Mouse (Mus musculus) forebrain, embryonic 12.5 days (tissue): ENCODE data around the gene Fstl4. TPM values are rescaled to one million over a fixed set of nuclear protein-coding genes. Genes with fewer than 3 reads are reported as not detected.

Experiments used
- ATAC-seq: fragments of 200-750 bp; cut with Nextera tagmentation; 2 replicates; pipeline ENCODE4 v1.8.0; 2017; ENCODE audit warnings: moderate TSS enrichment; ENCODE audit not compliant: low FRiP score
- H3K27ac ChIP-seq: fragments of 300-500 bp; sonication (generic); 2 replicates; pipeline ENCODE4 v1.5.1; 2016; ENCODE audit warnings: mild to moderate bottlenecking
- H3K27me3 ChIP-seq: fragments of 300-500 bp; sonication (generic); 2 replicates; pipeline ENCODE4 v1.6.1; 2016; ENCODE audit warnings: mild to moderate bottlenecking
- H3K36me3 ChIP-seq: fragments of 300-500 bp; sonication (generic); replicated peaks from 2 replicates; pipeline ENCODE4 v1.6.1; 2016; ENCODE audit warnings: mild to moderate bottlenecking
- H3K4me1 ChIP-seq: fragments of 300-500 bp; sonication (generic); 2 replicates; pipeline ENCODE4 v1.6.1; 2016
- H3K4me2 ChIP-seq: fragments of 300-500 bp; sonication (generic); 2 replicates; pipeline ENCODE4 v1.6.1; 2016; ENCODE audit warnings: mild to moderate bottlenecking, moderate library complexity
- H3K4me3 ChIP-seq: fragments of 300-500 bp; sonication (generic); replicated peaks from 2 replicates; pipeline ENCODE4 v1.5.1; 2016; ENCODE audit warnings: mild to moderate bottlenecking
- H3K9ac ChIP-seq: fragments of 300-500 bp; sonication (generic); 2 replicates; pipeline ENCODE4 v1.6.1; 2016; ENCODE audit warnings: mild to moderate bottlenecking
- H3K9me3 ChIP-seq: fragments of 300-500 bp; sonication (generic); 2 replicates; pipeline ENCODE4 v1.6.1; 2016
- WGBS: fragments of 180-500 bp; shearing (Covaris S2); methylation state at CpG from one replicate; pipeline ENCODE4 v1.1.7; 2016; 5-methylcytosine and 5-hydroxymethylcytosine counted together
- polyA plus RNA-seq: library from polyadenylated mRNA; unstranded; fragments of >200 nt; fragmentation: Nextera tagmentation; extraction: Ambion mirVana; gene quantifications from 2 replicates; pipeline ENCODE4 v1.2.1, GENCODE M21; 2016

Fstl4 gene
- polyA plus RNA-seq, 1 experiment from 2014 or later: 1.0 TPM

- Histone ChIP-seq H3K9me3 (no peaks in the 10 kb centered on the region), H3K4me1 (0 out of 2 replicates have a peak, but pooled peaks cover 7% of the 10 kb centered on the region), H3K36me3 (no peaks in the 10 kb centered on the region), H3K4me2 (no peak overlapping the region), H3K27me3 (peaks cover 5% of the 10 kb centered on the region; the same call in 1 of the 2 replicates), H3K9ac (no peak overlapping the region), H3K27ac (no peak overlapping the region), H3K4me3 (no peak overlapping the region)
- no peak for ATAC-seq
- 73% methylated on average over 5 of the region's 5 CpGs for WGBS
Measured at GRCm38 (mm10) chr11:53054151-53054550, 289.7 kb downstream of the Fstl4 start.

DNA sequence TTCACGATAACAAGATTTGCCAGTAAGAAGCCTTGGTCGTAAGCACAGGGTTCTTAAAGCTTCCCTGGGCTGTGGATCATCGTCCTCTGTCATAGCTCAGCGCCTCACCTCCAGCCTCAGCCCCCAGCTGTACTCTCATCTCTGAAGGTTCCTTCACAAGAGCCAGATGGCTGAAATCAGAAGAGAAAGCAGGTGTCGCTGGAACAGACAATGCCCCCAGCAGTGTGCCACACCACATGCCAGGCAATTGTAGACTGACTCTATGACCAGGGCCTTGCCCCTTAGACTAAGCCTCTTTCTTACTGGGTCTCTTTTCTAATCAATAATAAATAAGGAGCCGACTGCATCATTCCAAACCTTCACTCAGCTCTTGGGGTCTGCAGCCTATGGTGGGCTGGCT is 291.5 kb downstream of the Fstl4 start:
- no peaks in the 10 kb centered on the region for H3K9me3 ChIP-seq

GRCm38 (mm10) chr11:53056781-53057180 is 292.3 kb downstream of the Fstl4 start:
- no peak for ATAC-seq
- WGBS: 84% methylated on average over 6 of the region's 6 CpGs

More for the DNA sequence above, 291.5 kb downstream of the Fstl4 start:
- Histone ChIP-seq H3K4me3 (no peak overlapping the region), H3K4me2 (no peak overlapping the region), H3K9ac (no peak overlapping the region), H3K27ac (no peak overlapping the region), H3K36me3 (no peaks in the 10 kb centered on the region), H3K4me1 (0 out of 2 replicates have a peak, but pooled peaks cover 4% of the 10 kb centered on the region), H3K27me3 (peaks cover 5% of the 10 kb centered on the region; the same call in 1 of the 2 replicates)
- no peak for ATAC-seq
- WGBS: 84% methylated on average over 6 of the region's 6 CpGs

GRCm38 (mm10) chr11:53057821-53058553 is 293.6 kb downstream of the Fstl4 start:
- WGBS: 78% methylated on average over 17 of the region's 17 CpGs
- H3K27me3 ChIP-seq: peaks cover 12% of the 10 kb centered on the region; the same call in 1 of the 2 replicates
- H3K9ac ChIP-seq: no peak overlapping the region
- no peak overlapping the region for H3K4me2 ChIP-seq
- H3K36me3 ChIP-seq: no peaks in the 10 kb centered on the region
- H3K9me3 ChIP-seq: no peaks in the 10 kb centered on the region
- no peak for ATAC-seq
- no peak overlapping the region for H3K27ac ChIP-seq
- H3K4me1 ChIP-seq: 0 out of 2 replicates have a peak, but pooled peaks cover 4% of the 10 kb centered on the region
- no peak overlapping the region for H3K4me3 ChIP-seq

More at GRCm38 (mm10) chr11:53056781-53057180, 292.3 kb downstream of the Fstl4 start:
- H3K36me3 ChIP-seq: no peaks in the 10 kb centered on the region
- 0 out of 2 replicates have a peak, but pooled peaks cover 4% of the 10 kb centered on the region for H3K4me1 ChIP-seq
- H3K4me3 ChIP-seq: no peak overlapping the region
- H3K9me3 ChIP-seq: no peaks in the 10 kb centered on the region
- H3K4me2 ChIP-seq: no peak overlapping the region
- no peak overlapping the region for H3K27ac ChIP-seq
- no peak overlapping the region for H3K9ac ChIP-seq
- peaks cover 5% of the 10 kb centered on the region; the same call in 1 of the 2 replicates for H3K27me3 ChIP-seq

DNA sequence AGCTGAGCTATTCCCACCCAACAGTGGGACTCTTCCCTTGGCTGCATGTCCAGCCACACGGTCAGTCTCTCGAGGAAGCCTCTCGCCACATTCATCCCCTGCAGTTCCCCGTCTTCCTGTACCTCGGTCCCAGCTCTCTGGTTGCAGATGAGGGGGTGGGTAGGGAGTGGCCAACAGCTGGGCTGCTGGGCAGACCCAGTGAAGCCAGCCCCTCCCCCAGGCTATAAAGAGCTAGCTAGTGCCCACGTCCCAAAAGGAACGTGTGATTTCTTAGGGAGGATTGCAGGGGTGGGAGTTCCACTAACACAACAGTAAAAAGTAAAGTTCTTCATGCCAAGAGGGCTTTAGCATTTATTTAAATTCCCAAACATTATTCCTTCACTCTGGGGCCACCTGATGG is 294.1 kb downstream of the Fstl4 start:
- H3K36me3 ChIP-seq: no peaks in the 10 kb centered on the region
- no peak overlapping the region for H3K9ac ChIP-seq
- H3K27ac ChIP-seq: no peak overlapping the region
- ATAC-seq: no peak
- WGBS: 55% methylated on average over 7 of the region's 7 CpGs
- no peak overlapping the region for H3K4me2 ChIP-seq
- no peak overlapping the region for H3K4me3 ChIP-seq
- H3K4me1 ChIP-seq: 0 out of 2 replicates have a peak, but pooled peaks cover 4% of the 10 kb centered on the region
- H3K9me3 ChIP-seq: no peaks in the 10 kb centered on the region
- H3K27me3 ChIP-seq: peaks cover 14% of the 10 kb centered on the region; the same call in 1 of the 2 replicates

DNA sequence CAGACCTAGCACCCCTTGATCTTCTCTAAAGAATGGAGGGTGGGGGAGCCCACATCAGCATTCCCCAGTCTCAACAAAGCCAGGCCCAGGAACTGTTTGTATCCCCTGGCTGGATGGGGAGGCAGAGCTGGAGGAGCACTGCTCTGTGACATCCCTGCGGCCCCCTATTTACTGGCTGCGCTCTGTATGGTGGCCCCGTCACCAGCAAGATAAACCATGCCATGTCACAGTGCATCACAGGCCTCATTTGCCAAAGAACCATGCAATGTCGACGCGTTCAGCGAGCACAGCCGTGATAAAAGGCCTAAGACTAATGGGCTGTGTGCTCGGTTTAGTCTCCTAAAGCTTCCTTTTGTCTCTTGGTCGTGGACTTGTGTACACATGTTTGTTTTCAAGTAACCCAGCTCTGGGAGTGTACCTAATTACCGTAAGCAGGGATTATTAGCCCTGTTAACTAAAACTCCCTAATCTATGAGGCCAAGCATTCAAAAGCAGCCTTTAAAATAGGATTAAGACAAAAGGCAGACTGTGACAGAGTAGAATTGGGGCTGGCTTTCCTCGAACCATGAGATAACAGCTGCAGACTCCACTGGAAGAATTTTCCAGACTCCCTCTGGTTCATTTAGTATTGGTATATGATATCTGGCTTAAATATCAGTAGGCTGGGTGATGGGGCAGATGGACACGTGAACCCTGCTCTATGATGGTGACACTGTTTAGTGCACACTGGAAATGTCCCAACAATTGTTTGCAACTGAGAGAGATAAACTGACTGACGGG is 303.5 kb downstream of the Fstl4 start:
- Histone ChIP-seq H3K4me1 (peaks cover 15% of the 10 kb centered on the region), H3K36me3 (no peaks in the 10 kb centered on the region), H3K27ac (no peak overlapping the region), H3K27me3 (peaks cover 66% of the 10 kb centered on the region), H3K4me3 (no peak overlapping the region), H3K4me2 (no peak overlapping the region), H3K9me3 (no peaks in the 10 kb centered on the region), H3K9ac (no peak overlapping the region)
- no peak for ATAC-seq
- WGBS: 12% methylated on average over 14 of the region's 14 CpGs

DNA sequence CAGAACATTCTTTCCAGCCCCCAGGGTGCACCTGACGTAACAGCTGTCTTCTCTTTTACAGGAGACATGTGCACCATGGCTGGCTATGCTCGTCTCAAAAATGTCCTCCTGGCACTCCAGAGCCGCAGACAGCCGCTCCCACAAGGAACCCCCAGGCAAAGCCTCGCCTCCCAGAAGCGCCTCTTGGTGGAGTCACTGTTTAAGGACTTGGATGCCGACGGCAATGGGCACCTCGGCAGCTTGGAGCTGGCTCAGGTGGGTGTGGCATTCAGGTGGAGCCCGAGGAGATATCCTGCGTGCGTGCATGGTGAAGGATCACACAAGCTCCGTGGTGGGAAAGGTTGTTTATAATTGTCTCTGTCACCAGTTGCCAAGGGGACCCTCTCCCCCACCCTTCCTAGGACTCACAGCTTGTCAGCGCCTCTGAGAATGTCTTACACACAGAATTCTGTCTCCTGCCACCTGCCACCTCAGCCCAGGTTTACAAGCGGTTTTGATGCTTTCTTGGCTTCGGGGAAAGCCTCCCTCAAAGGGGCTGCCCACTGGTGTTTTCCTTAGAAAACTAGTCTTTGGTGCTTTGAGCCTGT is 304.1 kb downstream of the Fstl4 start:
- Histone ChIP-seq H3K27me3 (peaks cover 69% of the 10 kb centered on the region), H3K27ac (no peak overlapping the region), H3K9me3 (no peaks in the 10 kb centered on the region), H3K4me2 (no peak overlapping the region), H3K36me3 (no peaks in the 10 kb centered on the region), H3K4me1 (peaks cover 15% of the 10 kb centered on the region), H3K9ac (no peak overlapping the region), H3K4me3 (no peak overlapping the region)
- ATAC-seq: no peak
- 45% methylated on average over 16 of the region's 16 CpGs for WGBS

- Histone ChIP-seq H3K27ac (no peak overlapping the region), H3K4me3 (no peak overlapping the region), H3K27me3 (peaks cover 65% of the 10 kb centered on the region), H3K9ac (no peak overlapping the region), H3K36me3 (no peaks in the 10 kb centered on the region), H3K4me2 (no peak overlapping the region), H3K9me3 (no peaks in the 10 kb centered on the region), H3K4me1 (peaks cover 15% of the 10 kb centered on the region)
- 70% methylated on average over 6 of the region's 6 CpGs for WGBS
- ATAC-seq: no peak
Measured at GRCm38 (mm10) chr11:53069751-53070150, 305.3 kb downstream of the Fstl4 start.

DNA sequence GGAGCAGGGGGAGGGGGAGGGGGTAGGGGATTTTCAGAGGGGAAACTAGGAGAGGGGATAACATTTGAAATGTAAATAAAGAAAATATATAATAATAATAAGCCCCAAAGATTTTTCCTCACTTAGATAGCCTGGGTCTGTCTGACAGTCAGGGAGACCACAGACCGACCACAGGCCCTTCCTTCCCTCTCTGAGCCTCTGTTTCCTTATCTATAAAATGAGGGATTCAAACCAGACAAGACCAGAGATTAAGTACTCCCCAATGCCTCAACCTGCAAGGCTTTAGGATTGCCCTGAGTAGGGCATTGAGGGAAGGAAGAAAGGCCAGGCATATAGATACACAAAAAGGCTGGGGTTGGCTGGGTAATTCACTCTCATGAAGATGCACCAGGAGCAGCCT is 307.2 kb downstream of the Fstl4 start:
- ATAC-seq: no peak
- no peak overlapping the region for H3K9ac ChIP-seq
- no peaks in the 10 kb centered on the region for H3K36me3 ChIP-seq
- H3K4me1 ChIP-seq: peaks cover 15% of the 10 kb centered on the region
- 0 out of 2 replicates have a peak, but pooled peaks cover 4% of the 10 kb centered on the region for H3K9me3 ChIP-seq
- H3K4me2 ChIP-seq: no peak overlapping the region
- no peak overlapping the region for H3K27ac ChIP-seq
- WGBS: 86% methylated on average over 1 of the region's 1 CpGs
- H3K27me3 ChIP-seq: peaks cover 49% of the 10 kb centered on the region
- H3K4me3 ChIP-seq: no peak overlapping the region

DNA sequence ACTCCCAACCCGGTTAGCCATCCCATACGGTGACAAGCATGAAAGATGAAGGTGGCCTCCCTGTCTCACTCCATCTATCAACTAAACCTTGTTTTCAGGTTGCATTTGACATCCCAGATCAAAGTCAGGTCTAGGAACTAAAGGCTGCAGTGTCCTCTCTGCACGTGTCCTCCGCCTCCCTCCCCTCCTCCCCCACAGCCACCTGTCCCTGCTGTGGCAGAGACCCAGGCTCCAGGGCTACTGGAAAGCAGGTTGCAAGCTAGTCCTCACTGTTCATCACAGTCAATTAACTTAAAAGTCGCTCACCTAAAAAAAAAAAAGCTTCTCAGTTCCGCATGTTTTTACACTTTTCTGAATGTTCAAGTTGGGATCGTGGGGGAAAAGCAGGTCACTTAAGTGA is 313.2 kb downstream of the Fstl4 start:
- peaks cover 15% of the 10 kb centered on the region for H3K9me3 ChIP-seq
- no peaks in the 10 kb centered on the region for H3K4me1 ChIP-seq
- H3K4me2 ChIP-seq: no peak overlapping the region
- no peak overlapping the region for H3K27ac ChIP-seq
- WGBS: 86% methylated on average over 7 of the region's 7 CpGs
- no peak overlapping the region for H3K4me3 ChIP-seq
- no peak overlapping the region for H3K9ac ChIP-seq
- no peaks in the 10 kb centered on the region for H3K36me3 ChIP-seq
- no peak for ATAC-seq
- H3K27me3 ChIP-seq: 0 out of 2 replicates have a peak, but pooled peaks cover 5% of the 10 kb centered on the region

- 75% methylated on average over 7 of the region's 7 CpGs for WGBS
Measured at GRCm38 (mm10) chr11:53078419-53079334, 314.2 kb downstream of the Fstl4 start.

More at GRCm38 (mm10) chr11:53078419-53079334, 314.2 kb downstream of the Fstl4 start:
- H3K9ac ChIP-seq: no peak overlapping the region
- no peaks in the 10 kb centered on the region for H3K36me3 ChIP-seq
- no peaks in the 10 kb centered on the region for H3K4me1 ChIP-seq
- H3K27ac ChIP-seq: no peak overlapping the region
- no peak for ATAC-seq
- H3K27me3 ChIP-seq: no peaks in the 10 kb centered on the region
- H3K4me3 ChIP-seq: no peak overlapping the region
- H3K9me3 ChIP-seq: peaks cover 15% of the 10 kb centered on the region
- H3K4me2 ChIP-seq: no peak overlapping the region
